Mouse (Mus musculus): Measurements from ENCODE around the gene Adam22. TPM values are rescaled to one million over a fixed set of nuclear protein-coding genes. Genes with fewer than 3 reads are reported as not detected.

Gene Adam22
- polyA plus RNA-seq (2015; fragmentation: Nextera tagmentation; extraction: Ambion mirVana), result 3.7 and 4.3 TPM in 2 replicates

- H3K9me3 ChIP-seq (ENCODE audit: control insufficient read depth, low read length), result no peaks in the 10 kb centered on the region
- peak within 1 kb of the TSS; percentile 64 for H3K4me3 ChIP-seq (ENCODE audit: low read length)
- H3K9ac ChIP-seq (ENCODE audit: low read length), result peak within 1 kb of the TSS; percentile 73
- peak; percentile 97 for ATAC-seq (ENCODE audit: low read depth)
- peaks cover 16% of the 10 kb centered on the region for H3K27me3 ChIP-seq (ENCODE audit: control insufficient read depth, insufficient read depth, low read depth, low read length)
- WGBS, result under 1% methylated on average over 46 of the region's 55 CpGs
- peak within 1 kb of the TSS; percentile 79 for H3K4me2 ChIP-seq (ENCODE audit: low read depth, low read length)
- H3K27ac ChIP-seq (ENCODE audit: low read length), result no peak within 1 kb of the TSS
- H3K4me1 ChIP-seq (replicated peaks; ENCODE audit: control insufficient read depth, insufficient read depth, low read length), result no peaks in the 10 kb centered on the region; the same call in 1 of the 2 replicates
- no peaks in the 10 kb centered on the region for H3K36me3 ChIP-seq (ENCODE audit: control insufficient read depth, insufficient read depth, low read length)
These were observed at the start of gene Adam22 for GRCm38 (mm10) chr5:8367614-8368327. TSS of gene Adam22 (minus strand) at chr5:8368160.

DNA sequence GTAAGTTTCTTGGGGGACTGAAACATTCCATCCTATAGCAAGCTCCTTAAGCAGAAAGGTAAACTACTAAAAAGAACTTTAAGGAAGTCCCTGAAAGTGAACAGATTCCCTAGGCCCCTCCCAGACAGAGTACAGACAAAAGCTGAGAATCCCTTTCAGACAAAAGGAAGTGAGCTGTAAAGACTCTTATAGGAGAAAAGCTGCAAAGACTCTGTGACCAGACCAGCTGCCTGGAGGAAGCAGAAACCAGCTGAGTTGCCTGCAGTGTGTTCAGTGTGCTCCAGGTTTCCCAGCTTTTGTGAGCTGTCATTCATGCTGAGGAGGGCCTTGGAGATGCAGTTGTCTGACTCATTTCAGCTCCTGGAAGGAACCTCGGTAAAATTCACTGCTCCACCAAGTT, 49.5 kb upstream of the Adam22 start:
- H3K9me3 ChIP-seq (ENCODE audit: control insufficient read depth, low read length), result no peaks in the 10 kb centered on the region
- H3K36me3 ChIP-seq (ENCODE audit: control insufficient read depth, insufficient read depth, low read length), result peaks cover 14% of the 10 kb centered on the region
- H3K27me3 ChIP-seq (ENCODE audit: control insufficient read depth, insufficient read depth, low read depth, low read length), result no peaks in the 10 kb centered on the region
- peaks cover 2% of the 10 kb centered on the region; the same call in 1 of the 2 replicates for H3K4me1 ChIP-seq (replicated peaks; ENCODE audit: control insufficient read depth, insufficient read depth, low read length)
- peak overlapping the region; percentile 33 for H3K27ac ChIP-seq (ENCODE audit: low read length)
- 46% methylated on average over 1 of the region's 1 CpGs for WGBS
- no peak overlapping the region for H3K4me3 ChIP-seq (ENCODE audit: low read length)
- no peak overlapping the region for H3K9ac ChIP-seq (ENCODE audit: low read length)
- H3K4me2 ChIP-seq (ENCODE audit: low read depth, low read length), result no peak overlapping the region
- 0 out of 2 replicates have a peak, but pooled peaks have one; percentile 12 for ATAC-seq (ENCODE audit: low read depth)

GRCm38 (mm10) chr5:8416683-8417413, 48.9 kb upstream of the Adam22 start:
- WGBS, result 70% methylated on average over 3 of the region's 3 CpGs
- H3K4me3 ChIP-seq (ENCODE audit: low read length), result no peak overlapping the region
- no peaks in the 10 kb centered on the region for H3K9me3 ChIP-seq (ENCODE audit: control insufficient read depth, low read length)
- peaks cover 16% of the 10 kb centered on the region for H3K36me3 ChIP-seq (ENCODE audit: control insufficient read depth, insufficient read depth, low read length)
- peaks cover 2% of the 10 kb centered on the region; the same call in 1 of the 2 replicates for H3K4me1 ChIP-seq (replicated peaks; ENCODE audit: control insufficient read depth, insufficient read depth, low read length)
- no peak overlapping the region for H3K4me2 ChIP-seq (ENCODE audit: low read depth, low read length)
- H3K27ac ChIP-seq (ENCODE audit: low read length), result peak overlapping the region; percentile 36
- peak; percentile 62 for ATAC-seq (ENCODE audit: low read depth)
- no peaks in the 10 kb centered on the region for H3K27me3 ChIP-seq (ENCODE audit: control insufficient read depth, insufficient read depth, low read depth, low read length)
- no peak overlapping the region for H3K9ac ChIP-seq (ENCODE audit: low read length)

- Histone ChIP-seq H3K4me3 (ENCODE audit: low read length) (no peak overlapping the region), H3K27ac (ENCODE audit: low read length) (no peak overlapping the region), H3K9ac (ENCODE audit: low read length) (no peak overlapping the region), H3K4me1 (replicated peaks; ENCODE audit: control insufficient read depth, insufficient read depth, low read length) (no peaks in the 10 kb centered on the region), H3K36me3 (ENCODE audit: control insufficient read depth, insufficient read depth, low read length) (peaks cover 29% of the 10 kb centered on the region), H3K9me3 (ENCODE audit: control insufficient read depth, low read length) (no peaks in the 10 kb centered on the region), H3K4me2 (ENCODE audit: low read depth, low read length) (no peak overlapping the region), H3K27me3 (ENCODE audit: control insufficient read depth, insufficient read depth, low read depth, low read length) (no peaks in the 10 kb centered on the region)
- 87% methylated on average over 4 of the region's 4 CpGs for WGBS
- no peak for ATAC-seq (ENCODE audit: low read depth)
These were observed 40.8 kb upstream of the Adam22 start for GRCm38 (mm10) chr5:8408746-8409145.

DNA sequence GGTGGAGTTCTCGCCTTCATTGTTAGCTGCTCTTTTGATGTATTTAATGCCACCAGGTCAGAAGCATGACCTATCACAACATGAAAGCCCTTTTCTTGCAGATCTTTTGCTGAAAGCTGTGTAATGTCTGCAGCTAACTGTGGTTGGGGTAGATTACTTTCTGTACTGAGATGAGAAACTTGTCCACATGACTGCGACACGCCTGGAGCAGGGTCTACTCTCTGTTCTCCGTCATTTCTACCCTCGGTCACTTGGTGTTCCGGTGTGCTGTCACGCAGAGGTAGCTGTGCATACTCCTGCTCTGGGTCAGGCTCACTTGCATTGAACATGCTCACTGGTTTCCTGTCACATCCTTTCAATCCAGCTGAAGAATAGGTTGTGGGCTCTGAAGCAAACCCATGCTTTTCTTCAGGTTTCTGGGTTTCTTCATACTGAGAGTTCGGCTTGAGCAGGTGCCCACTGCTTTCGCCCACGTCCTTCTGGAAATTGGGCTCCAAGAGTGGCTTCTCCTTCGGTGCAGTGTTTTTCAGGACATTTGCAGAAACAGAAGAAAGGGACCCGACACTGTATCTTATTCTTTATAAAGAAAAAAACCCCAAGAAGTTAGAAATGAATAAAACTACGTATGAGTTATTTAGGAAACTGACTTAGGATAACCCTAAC, 29.8 kb upstream of the Adam22 start:
- no peak overlapping the region for H3K4me2 ChIP-seq (ENCODE audit: low read depth, low read length)
- 93% methylated on average over 13 of the region's 13 CpGs for WGBS
- H3K4me1 ChIP-seq (replicated peaks; ENCODE audit: control insufficient read depth, insufficient read depth, low read length), result no peaks in the 10 kb centered on the region
- peaks cover 20% of the 10 kb centered on the region for H3K36me3 ChIP-seq (ENCODE audit: control insufficient read depth, insufficient read depth, low read length)
- H3K9me3 ChIP-seq (ENCODE audit: control insufficient read depth, low read length), result no peaks in the 10 kb centered on the region
- no peak for ATAC-seq (ENCODE audit: low read depth)
- no peak overlapping the region for H3K27ac ChIP-seq (ENCODE audit: low read length)
- no peak overlapping the region for H3K9ac ChIP-seq (ENCODE audit: low read length)
- H3K4me3 ChIP-seq (ENCODE audit: low read length), result no peak overlapping the region
- no peaks in the 10 kb centered on the region for H3K27me3 ChIP-seq (ENCODE audit: control insufficient read depth, insufficient read depth, low read depth, low read length)

- no peaks in the 10 kb centered on the region for H3K27me3 ChIP-seq (ENCODE audit: control insufficient read depth, insufficient read depth, low read depth, low read length)
- no peak for ATAC-seq (ENCODE audit: low read depth)
- WGBS, result 57% methylated on average over 1 of the region's 1 CpGs
- H3K9me3 ChIP-seq (ENCODE audit: control insufficient read depth, low read length), result no peaks in the 10 kb centered on the region
- no peak overlapping the region for H3K4me3 ChIP-seq (ENCODE audit: low read length)
- no peak overlapping the region for H3K4me2 ChIP-seq (ENCODE audit: low read depth, low read length)
- no peak overlapping the region for H3K9ac ChIP-seq (ENCODE audit: low read length)
- no peaks in the 10 kb centered on the region for H3K4me1 ChIP-seq (replicated peaks; ENCODE audit: control insufficient read depth, insufficient read depth, low read length)
- H3K36me3 ChIP-seq (ENCODE audit: control insufficient read depth, insufficient read depth, low read length), result peaks cover 12% of the 10 kb centered on the region
- H3K27ac ChIP-seq (ENCODE audit: low read length), result no peak overlapping the region
These were observed 26.1 kb upstream of the Adam22 start for GRCm38 (mm10) chr5:8393891-8394583.

GRCm38 (mm10) chr5:8374297-8374906, 6.4 kb upstream of the Adam22 start:
- WGBS, result 78% methylated on average over 5 of the region's 5 CpGs

DNA sequence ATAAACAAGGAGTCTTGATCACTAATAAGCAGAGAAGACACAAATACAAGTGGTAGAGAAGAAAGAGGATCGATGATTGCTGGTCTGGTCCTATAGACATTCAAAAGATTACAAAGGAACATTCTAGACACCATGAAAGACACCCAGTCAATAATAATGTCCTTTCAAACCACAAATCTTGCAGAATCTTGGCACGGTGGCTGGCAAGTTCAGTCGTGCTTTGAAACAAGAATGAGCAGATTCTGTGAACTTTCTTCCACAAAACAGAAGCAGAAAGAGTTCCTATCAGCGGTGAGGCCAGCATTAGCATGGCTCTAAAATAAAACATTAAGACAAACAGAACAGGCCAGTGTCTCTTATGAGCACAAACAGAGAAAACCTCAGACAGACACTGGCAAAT, 5.5 kb upstream of the Adam22 start:
- H3K4me2 ChIP-seq (ENCODE audit: low read depth, low read length), result no peak overlapping the region
- ATAC-seq (ENCODE audit: low read depth), result no peak
- no peak overlapping the region for H3K9ac ChIP-seq (ENCODE audit: low read length)
- H3K9me3 ChIP-seq (ENCODE audit: control insufficient read depth, low read length), result no peaks in the 10 kb centered on the region
- no peak overlapping the region for H3K4me3 ChIP-seq (ENCODE audit: low read length)
- 79% methylated on average over 4 of the region's 4 CpGs for WGBS
- no peak overlapping the region for H3K27ac ChIP-seq (ENCODE audit: low read length)
- H3K36me3 ChIP-seq (ENCODE audit: control insufficient read depth, insufficient read depth, low read length), result no peaks in the 10 kb centered on the region
- no peaks in the 10 kb centered on the region for H3K4me1 ChIP-seq (replicated peaks; ENCODE audit: control insufficient read depth, insufficient read depth, low read length)
- H3K27me3 ChIP-seq (ENCODE audit: control insufficient read depth, insufficient read depth, low read depth, low read length), result peaks cover 4% of the 10 kb centered on the region

More at GRCm38 (mm10) chr5:8374297-8374906, 6.4 kb upstream of the Adam22 start:
- ATAC-seq (ENCODE audit: low read depth), result no peak
- H3K27me3 ChIP-seq (ENCODE audit: control insufficient read depth, insufficient read depth, low read depth, low read length), result no peaks in the 10 kb centered on the region
- no peaks in the 10 kb centered on the region for H3K36me3 ChIP-seq (ENCODE audit: control insufficient read depth, insufficient read depth, low read length)
- no peaks in the 10 kb centered on the region for H3K4me1 ChIP-seq (replicated peaks; ENCODE audit: control insufficient read depth, insufficient read depth, low read length)
- no peak overlapping the region for H3K4me3 ChIP-seq (ENCODE audit: low read length)
- no peak overlapping the region for H3K4me2 ChIP-seq (ENCODE audit: low read depth, low read length)
- no peaks in the 10 kb centered on the region for H3K9me3 ChIP-seq (ENCODE audit: control insufficient read depth, low read length)
- H3K9ac ChIP-seq (ENCODE audit: low read length), result no peak overlapping the region
- no peak overlapping the region for H3K27ac ChIP-seq (ENCODE audit: low read length)

All from lung, embryonic 16.5 days (tissue).